Mouse (Mus musculus): ENCODE results near the gene Nsg2.

Gene Nsg2

DNA sequence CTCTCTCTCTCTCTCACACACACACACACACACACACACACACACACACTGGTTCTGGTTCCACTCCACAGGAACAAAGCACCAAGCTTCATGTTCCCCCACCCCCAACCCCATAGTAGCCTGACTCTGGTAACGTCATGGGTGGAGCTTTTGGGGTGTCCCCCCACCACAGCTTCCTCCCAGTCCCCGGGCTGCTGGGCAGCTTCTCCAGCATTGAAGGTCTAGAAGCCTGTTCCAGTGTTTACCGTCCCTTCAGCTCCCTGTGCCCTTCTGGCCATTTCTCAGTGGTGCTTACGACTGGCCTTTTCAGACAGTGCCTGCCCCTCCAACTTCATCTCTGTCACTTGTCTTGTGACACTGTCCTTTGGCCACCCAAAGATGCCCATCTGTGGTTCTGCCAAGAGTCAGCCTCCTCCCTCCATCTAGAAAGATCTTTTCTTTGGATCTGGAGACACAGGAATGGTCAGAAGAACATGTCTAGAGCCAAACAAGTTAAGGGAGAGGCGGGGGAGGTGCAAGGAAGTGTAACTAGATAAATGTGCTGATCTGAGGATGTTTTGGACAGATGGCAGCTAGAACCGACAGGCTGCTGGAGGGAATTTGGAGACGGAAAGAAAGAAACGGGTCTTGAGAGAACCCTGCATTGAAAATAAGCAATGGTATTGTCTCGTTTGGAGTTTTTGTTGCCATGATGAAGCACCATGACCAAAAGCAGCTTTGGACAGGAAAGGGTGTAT lies 11.8 kb downstream of the Nsg2 start:
- no peak for DNase-seq (ENCODE audit: low spot score in 2 of 2)

DNA sequence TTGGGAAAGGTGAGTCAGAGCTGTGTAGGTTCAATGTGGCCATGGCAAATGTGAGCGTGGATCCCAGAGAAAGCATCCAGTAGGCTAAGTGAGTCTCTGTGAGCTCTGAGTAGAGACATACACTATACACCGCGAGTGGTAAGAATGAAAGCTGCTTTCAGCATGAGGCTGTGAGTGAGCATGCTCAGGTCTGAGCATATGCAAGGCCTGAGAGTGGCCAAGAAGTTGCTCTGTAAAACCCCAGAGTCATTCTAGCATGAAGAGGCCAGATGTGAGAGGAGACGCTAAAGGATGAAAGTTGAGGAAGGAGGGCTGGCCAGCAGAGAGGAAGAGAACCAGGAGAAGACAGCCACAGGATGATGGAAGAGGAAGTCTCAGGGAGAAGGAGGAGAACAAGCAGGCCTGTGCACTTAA lies 12.8 kb downstream of the Nsg2 start:
- DNase-seq (ENCODE audit: low spot score in 2 of 2): no peak

- DNase-seq (ENCODE audit: low spot score in 2 of 2): no peak
Observed at GRCm38 (mm10) chr11:32013561-32013960, 13.3 kb downstream of the Nsg2 start.

DNA sequence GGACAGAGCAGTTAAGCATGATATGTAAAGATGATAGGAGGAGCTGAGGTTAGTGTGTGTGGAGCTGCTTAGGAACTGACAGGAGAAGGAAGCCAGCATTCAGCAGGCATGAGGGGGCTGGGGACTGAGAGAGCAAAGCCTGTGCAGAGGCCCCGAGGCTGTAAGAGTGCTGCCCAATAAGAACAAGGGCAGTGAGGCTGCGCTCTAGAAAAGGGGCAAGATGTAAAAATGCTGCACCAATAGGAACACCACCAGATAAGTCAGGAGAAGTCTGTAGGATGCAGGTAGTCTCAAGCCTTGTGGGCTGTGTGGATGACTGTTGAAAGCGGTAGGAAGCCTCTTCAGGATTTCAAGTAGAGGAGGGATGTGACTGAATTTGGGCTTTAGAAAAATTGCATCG lies 17.9 kb downstream of the Nsg2 start:
- no peak for DNase-seq (ENCODE audit: low spot score in 2 of 2)

DNA sequence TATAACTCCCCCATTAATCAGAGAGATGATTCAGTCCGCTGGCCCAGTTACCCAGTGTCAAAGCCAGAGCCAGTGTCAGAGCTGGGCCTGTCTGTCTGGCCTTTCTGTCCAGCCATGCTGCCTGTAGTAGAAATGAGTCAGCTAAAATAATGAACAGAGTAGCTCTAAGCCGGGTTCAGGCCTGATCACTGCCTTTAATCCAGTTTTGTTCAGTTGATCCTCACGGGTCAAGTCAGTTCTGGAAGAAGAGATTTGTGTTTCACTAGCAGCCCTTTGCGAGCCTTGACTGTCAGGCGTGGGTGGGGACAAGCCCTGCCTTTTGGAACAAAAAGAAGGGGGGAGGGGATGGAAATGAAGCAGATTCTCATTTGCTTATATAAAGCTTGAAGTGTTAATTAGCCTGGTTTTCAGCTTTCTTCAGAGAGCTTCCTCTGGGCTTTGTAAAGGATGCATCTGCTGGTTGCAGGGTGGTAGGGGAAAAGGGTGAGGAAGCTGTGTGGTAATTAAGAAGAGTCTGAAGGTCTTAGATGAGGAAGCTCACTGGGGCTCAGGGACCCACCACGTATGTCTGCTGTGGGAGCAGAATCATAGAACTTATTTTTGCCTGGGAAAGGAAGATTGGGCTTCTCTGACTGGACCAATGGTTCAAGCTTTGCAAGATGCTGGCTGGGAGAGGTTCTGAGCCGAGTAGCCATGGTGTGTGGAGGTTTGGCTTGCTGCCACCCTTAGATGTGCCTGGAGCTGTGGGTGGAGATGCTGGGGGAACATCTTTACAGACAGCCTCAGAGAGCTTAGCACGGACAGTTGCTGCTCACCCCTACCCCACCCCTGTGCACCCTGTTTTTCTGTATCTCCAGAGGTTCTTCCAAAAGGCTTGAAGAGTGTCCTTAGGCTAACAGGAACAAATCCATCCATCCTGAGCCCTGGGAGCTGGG lies 20.0 kb downstream of the Nsg2 start:
- no peak for DNase-seq (ENCODE audit: low spot score in 2 of 2)

DNA sequence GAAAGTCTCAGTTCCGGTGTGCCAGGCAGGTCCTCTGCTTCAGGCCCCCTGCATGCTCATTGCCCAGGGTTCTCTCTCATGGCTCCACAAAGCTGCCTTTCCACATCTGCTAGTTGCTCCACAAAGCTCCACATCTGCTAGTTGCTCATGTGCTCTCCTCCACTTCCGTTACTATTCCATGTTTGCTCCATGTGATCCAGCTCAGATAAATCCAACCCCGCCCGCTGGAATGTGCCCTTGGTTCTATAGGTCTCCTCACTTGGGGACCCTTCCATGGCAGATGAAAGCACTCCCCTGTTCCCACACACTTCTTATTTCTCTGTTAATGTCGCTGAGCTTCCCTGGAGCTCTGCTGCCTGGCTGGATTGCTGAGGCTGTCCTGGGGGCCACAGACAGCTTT lies 26.4 kb downstream of the Nsg2 start:
- DNase-seq (ENCODE audit: low spot score in 2 of 2): no peak

DNA sequence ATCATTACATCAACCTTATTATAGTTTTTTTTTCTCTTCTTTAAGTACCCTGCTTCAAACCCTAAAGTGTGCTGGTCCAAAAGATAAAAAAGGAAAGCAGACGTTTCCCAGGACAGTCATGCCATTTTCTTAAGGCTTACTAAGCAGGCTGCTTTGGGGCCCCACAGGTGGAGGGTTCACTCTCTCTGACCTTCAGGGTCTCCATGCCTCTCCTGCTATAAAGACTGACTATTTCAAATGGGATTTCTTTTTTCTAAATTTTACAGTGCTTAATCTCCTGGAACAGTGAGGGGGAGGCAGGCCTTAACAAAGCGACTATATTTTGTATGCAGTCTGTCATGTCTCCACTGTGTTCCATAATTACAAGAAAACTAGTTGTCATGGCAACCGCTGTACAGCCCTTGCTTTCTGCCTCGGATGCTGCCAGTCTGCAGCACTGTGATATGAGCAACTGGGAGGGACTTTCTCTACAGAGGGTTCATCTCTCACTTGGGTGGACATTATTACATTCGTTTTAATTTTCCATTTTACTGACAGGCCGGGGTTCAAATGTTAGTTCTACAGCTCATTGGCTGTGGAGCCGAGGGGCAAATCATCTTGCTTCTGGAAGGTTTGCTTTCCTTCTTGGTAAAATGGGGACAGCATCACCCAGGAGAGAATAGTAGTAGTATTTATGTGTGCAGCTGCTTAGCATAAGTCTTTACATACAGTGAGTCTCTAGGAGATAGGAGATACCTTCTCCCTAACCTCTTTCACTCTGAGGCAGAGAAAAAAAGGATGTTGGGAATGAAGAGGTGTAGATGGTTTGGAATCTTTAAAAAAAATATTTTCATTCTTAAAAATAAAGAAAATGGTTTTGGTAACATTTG lies 27.4 kb downstream of the Nsg2 start:
- DNase-seq (ENCODE audit: low spot score in 2 of 2): no peak

DNA sequence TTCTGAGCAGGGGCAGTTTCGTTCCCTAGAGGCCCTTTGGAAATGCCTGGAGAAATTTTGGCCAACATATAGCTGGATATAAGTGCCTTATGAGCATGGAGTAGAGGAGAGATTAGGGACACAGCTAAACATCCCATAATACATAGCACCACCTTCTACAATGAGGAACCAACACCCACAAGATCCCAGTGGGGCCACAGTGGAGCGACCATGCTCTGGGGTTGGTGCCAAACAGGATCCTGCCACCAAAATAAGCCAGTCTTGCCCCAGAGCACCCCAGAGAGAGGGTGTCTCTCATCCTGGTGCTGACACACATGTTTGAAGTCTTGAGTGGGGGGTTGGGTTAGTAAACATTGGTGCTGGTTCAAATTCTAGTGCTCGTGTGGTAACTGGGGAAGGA lies 28.3 kb downstream of the Nsg2 start:
- DNase-seq (ENCODE audit: low spot score in 2 of 2): no peak

- DNase-seq (ENCODE audit: low spot score in 2 of 2): no peak
Observed at GRCm38 (mm10) chr11:32029356-32029755, 29.1 kb downstream of the Nsg2 start.

GRCm38 (mm10) chr11:32031396-32031795 lies 31.1 kb downstream of the Nsg2 start:
- DNase-seq (ENCODE audit: low spot score in 2 of 2): no peak

DNA sequence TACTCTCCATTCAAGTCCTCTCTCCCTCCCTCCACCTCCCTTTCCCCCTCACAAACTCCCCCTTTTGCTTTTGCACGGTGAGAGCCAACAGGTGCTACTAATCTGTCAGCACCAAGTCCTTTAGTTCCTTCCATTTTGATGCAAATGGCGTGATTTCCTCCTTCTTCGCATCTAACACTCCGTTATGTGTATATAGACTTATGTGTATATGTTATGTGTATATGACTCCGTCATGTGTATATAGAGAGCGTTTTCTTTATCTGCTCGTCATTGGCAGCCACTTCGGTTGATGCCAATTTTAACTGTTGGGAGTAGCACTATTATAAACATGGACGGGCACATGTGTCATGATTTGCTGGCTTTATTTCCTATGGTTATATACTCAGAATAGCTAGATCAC lies 31.8 kb downstream of the Nsg2 start:
- no peak for DNase-seq (ENCODE audit: low spot score in 2 of 2)

DNA sequence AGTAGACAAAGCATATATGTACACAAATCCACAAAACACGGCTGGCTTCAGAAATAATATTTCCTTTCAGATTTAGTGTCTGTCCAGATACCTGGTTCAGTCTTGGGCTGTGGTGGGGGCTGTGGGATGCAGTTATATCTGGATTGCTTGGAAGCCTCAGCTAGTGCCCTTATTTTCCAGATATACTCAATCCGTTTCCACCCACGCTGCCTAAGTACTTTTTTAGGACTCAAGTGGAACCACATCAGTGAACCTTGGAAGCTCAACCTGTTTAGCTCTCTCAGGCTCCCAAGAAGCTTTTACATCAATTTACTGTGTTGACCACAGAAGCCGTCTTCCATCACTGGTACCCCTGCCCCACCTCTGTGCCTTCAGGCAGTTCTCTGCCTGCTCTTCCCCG lies 35.6 kb downstream of the Nsg2 start:
- no peak for DNase-seq (ENCODE audit: low spot score in 2 of 2)

DNA sequence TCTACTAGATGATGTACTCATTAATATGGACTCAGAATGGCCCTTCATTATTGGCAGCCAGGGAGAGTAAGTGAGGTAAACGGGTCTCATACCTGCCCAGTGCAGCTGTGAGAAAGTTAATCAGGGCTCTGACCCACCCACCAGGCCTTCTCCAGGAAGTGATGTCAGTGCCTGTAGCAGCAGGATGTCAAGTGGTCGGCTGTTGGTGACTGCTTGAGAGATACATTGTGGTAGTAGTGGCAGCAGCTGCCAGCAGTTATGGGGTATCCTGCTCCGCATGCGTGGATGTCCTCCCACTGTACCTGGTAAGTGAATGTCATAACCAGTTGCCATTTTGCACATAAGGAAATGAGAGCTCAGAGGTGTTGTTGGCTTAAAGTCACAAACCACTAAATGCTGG lies 39.4 kb downstream of the Nsg2 start:
- DNase-seq (ENCODE audit: low spot score in 2 of 2): no peak

GRCm38 (mm10) chr11:32057389-32057788 lies 57.1 kb downstream of the Nsg2 start:
- no peak for DNase-seq (ENCODE audit: low spot score in 2 of 2)

- no peak for DNase-seq (ENCODE audit: low spot score in 2 of 2)
Observed at GRCm38 (mm10) chr11:32057861-32058260, 57.6 kb downstream of the Nsg2 start.

DNA sequence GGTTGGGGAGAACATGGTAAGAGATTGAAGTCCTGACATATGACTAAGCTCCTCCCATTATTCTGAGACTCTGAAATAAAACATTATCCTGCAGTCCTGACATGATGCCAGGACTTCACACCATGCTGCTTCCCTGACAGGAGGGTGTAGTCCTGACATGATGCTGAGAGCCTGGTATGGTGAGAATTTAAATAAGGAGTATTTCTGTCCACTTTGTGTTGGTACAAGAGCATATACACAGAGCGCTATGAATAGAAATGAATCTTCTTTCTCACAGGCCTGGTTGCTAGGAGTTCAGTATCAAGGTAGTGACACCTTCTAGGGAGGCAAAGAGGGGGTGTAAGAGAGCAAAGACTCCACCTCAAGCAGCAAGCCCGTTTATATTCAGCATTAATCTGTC lies 60.8 kb downstream of the Nsg2 start:
- DNase-seq (ENCODE audit: low spot score in 2 of 2): no peak

DNA sequence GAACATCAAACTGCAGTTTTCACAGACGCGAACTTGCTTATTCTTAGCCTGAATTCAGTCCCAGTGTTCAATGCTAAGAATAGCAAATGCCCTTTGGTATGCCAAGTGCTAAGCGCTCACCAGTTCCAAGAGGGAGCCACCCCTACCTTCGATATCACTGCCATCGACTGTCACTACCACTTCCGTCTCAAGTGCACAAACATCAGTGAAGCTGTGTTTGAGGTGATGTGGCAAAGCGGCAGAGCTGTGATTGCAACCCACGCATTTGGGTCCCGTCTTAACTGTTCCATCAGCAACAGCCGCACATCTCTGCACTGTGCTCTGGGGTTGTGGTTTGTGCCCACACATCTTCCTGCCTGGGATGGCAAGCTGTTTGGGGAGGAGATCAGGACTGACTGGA lies 61.6 kb downstream of the Nsg2 start:
- DNase-seq (ENCODE audit: low spot score in 2 of 2): no peak

GRCm38 (mm10) chr11:32063775-32064510 lies 63.7 kb downstream of the Nsg2 start:
- DNase-seq (ENCODE audit: low spot score in 2 of 2): no peak

- DNase-seq (ENCODE audit: low spot score in 2 of 2): no peak
Observed at GRCm38 (mm10) chr11:32064511-32064862, 64.2 kb downstream of the Nsg2 start.

- DNase-seq (ENCODE audit: low spot score in 2 of 2): no peak
Observed at GRCm38 (mm10) chr11:32068736-32069490, 68.7 kb downstream of the Nsg2 start.

GRCm38 (mm10) chr11:32075163-32075562 lies 74.9 kb downstream of the Nsg2 start:
- no peak for DNase-seq (ENCODE audit: low spot score in 2 of 2)

Data from cerebellum, postnatal 4 days (tissue).